Mouse (Mus musculus) hindlimb bud, embryonic 11.5 days (tissue): Measurements from ENCODE around the gene Mb.
A peak's percentile ranks its signal among the peaks of the same experiment; 100 is the strongest.
"Not testable (repeated sequence)": the region's sequence is repeated elsewhere in the genome, so short reads cannot be mapped to it uniquely, and the experiment has no call there.

ENCODE experiments used
- DNase-seq: peaks from one replicate; pipeline ENCODE4 v3.0.0-alpha.2; 2012; ENCODE audit warnings: low read depth, low spot score; ENCODE audit errors: extremely low spot score

Gene Mb

DNA sequence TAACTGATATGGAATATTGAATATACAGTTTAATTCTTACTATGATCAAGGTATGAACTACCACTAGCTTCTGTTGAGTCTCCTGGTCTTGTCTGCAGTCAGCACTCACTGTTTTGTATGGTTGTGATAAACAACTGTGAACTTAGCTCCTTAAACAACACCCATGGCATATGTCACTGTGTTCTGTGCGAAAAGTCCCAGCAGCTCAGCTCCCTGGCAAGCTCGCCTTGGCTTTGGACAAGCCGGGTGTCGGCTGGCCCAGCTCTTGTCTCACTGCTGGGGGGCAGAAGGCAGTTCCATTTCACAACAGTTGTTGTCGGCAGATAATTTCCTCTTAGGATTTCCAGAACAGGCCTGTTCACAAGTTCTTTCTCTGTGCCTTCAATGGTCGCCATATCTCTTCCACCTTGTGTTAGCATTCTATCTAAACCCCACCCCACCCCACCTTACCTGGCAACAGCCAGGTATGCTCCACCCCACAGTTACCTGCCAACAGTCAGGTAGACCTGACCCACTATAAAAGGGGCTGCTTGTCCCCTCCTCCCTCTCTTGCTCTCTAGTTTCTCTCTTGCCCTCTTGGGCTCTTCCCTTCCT is 14.9 kb upstream of the Mb start:
- no peak for DNase-seq

- DNase-seq, result no peak
Observed at GRCm38 (mm10) chr15:77062746-77063145, 12.3 kb upstream of the Mb start.

- DNase-seq, result not testable (repeated sequence)
Observed at GRCm38 (mm10) chr15:77059416-77059815, 8.9 kb upstream of the Mb start.

DNA sequence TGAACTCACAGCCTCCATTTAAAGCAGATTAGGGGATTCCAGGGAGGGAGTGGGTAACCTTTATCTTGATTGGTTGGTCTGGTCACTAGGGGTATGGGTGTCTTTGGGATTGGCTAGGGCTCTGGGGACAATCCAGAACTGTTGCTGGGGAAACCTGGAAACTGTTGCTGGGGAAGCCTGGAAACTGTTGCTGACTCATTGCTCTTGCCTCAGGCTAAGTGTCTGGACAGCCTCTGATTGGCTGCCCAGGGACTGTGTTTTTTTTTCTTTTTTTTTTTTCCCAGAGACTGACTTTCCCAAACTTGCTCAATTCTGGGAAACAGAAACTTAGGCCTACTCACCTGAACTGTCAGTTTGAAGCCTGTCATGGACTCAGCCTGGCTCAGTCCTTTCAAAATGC is 8.1 kb upstream of the Mb start:
- no peak for DNase-seq

GRCm38 (mm10) chr15:77056791-77057051 is 6.3 kb upstream of the Mb start:
- DNase-seq, result no peak

GRCm38 (mm10) chr15:77056001-77056790 is 5.7 kb upstream of the Mb start:
- DNase-seq, result no peak

- DNase-seq, result no peak
Observed at GRCm38 (mm10) chr15:77054611-77055175, 4.2 kb upstream of the Mb start.

DNA sequence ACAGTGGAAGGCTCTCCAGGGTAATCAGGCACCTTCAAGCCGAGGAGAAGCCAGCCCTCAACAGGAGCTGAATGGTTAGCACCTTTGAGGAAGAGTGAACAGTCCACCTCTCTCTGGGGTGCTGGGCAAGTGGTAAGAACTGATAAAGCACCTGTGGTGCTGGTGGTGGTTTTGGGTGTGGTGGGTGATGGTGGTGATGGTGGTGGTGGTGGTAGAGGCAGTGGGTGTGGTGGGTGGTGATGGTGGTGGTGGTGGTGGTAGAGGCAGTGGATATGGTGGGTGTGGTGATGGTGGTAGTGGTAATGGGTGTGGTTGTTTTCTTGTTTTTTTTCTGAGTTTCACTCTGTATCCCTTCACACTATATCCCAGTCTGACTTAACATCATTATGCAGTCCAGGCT is 2.6 kb upstream of the Mb start:
- DNase-seq, result no peak

DNA sequence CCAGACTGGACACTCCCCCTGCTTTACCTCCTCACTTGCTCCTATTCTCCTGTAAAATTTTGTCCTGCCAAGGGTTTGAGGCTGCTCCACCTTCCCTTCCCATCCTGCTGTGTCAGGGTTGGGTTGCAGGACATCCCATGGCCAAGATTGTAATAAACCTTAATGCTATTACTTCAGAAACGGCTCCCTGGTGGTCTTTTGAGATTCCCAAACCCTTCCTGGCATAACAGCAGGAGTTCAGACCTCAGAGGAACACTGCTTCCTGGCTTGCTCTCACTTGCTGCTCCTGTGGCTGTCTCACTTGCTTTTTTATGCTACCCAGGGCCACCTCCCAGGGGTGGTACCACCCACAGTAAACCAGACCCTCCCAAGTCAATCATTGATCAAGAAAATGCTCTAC is 1.7 kb upstream of the Mb start:
- no peak for DNase-seq

- no peak for DNase-seq
Observed at GRCm38 (mm10) chr15:77045609-77046008, 4.9 kb downstream of the Mb start.

GRCm38 (mm10) chr15:77044597-77045320 is 5.7 kb downstream of the Mb start, which contains the start of gene Apol6:
Gene Apol6, plus strand, starts transcription at chr15:77044729.
- no peak for DNase-seq

- DNase-seq, result no peak
Observed at GRCm38 (mm10) chr15:77040784-77041183, 9.7 kb downstream of the Mb start.

- DNase-seq, result no peak
Observed at GRCm38 (mm10) chr15:77039211-77039700, 11.2 kb downstream of the Mb start.

- no peak for DNase-seq
Observed at GRCm38 (mm10) chr15:77037278-77038161, 12.9 kb downstream of the Mb start.

GRCm38 (mm10) chr15:77036989-77037277 is 13.5 kb downstream of the Mb start:
- no peak for DNase-seq

- DNase-seq, result no peak
Observed at GRCm38 (mm10) chr15:77036320-77036988, 14.0 kb downstream of the Mb start.

GRCm38 (mm10) chr15:77035643-77036042 is 14.8 kb downstream of the Mb start:
- DNase-seq, result no peak

GRCm38 (mm10) chr15:77034526-77034925 is 15.9 kb downstream of the Mb start:
- DNase-seq, result no peak

DNA sequence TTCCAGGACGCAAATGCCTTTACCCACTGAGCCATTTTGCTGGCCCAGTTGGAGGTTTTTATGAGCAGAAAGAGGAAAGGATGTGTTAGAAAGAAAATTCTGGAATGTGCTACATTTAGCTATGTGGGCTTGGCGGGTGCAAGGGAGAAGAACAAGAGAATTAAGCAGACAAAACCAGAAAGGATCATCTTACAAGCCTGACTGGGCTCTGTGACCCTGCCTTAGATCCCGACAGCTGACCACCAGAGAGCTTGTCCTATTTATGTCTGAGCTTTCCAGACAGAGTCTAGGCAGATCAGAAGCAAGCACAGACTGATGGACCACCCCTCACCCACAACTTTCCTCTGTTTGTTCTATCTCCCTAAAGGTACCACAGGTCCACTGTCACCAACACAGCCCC is 19.2 kb downstream of the Mb start:
- no peak for DNase-seq

DNA sequence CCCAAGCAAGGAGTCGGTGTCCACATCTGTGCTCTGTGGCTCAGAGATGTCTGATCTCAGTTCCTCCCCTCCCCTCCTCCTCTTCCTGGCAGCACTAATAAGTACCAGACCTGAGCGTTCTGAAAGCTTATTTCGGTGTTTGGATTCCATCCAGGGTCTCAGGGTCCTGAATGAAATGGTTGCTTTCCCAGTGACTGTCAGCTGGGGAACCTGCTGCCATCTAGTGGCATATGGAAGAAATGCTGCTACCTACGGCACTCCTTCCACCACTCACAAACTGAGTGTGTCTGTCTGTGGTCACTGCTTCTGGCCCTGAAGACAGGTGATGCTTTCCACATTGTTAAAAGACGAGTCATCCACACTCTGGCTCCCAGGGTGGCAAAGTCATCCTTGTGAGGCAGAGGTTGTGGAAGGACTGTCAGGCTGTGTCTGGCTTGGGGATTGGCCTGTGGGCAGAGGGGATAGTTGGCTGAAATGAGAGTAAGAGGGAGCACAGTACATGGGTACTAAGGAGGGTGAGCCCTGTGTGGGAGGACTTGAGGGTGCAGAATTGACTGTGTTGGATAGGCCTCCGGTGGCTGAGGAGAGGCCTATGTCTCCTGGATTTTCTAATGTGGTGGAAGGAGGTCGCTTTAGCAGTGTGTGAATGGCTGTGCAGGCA is 21.0 kb downstream of the Mb start:
- peak; percentile 89 for DNase-seq
